Mouse (Mus musculus): ENCODE results near the gene Chst8.

Chst8 gene

GRCm38 (mm10) chr7:34752151-34752762, 60.3 kb downstream of the Chst8 start:
- DNase-seq (ENCODE audit: low read depth, low spot score), result no peak

- no peak for DNase-seq (ENCODE audit: low read depth, low spot score)
Observed at GRCm38 (mm10) chr7:34750350-34750749, 62.2 kb downstream of the Chst8 start.

- no peak for DNase-seq (ENCODE audit: low read depth, low spot score)
Observed at GRCm38 (mm10) chr7:34749753-34750152, 62.8 kb downstream of the Chst8 start.

GRCm38 (mm10) chr7:34748501-34748900, 64.0 kb downstream of the Chst8 start:
- no peak for DNase-seq (ENCODE audit: low read depth, low spot score)

GRCm38 (mm10) chr7:34747661-34748060, 64.8 kb downstream of the Chst8 start:
- DNase-seq (ENCODE audit: low read depth, low spot score), result no peak

- no peak for DNase-seq (ENCODE audit: low read depth, low spot score)
Observed at GRCm38 (mm10) chr7:34746586-34746985, 65.9 kb downstream of the Chst8 start.

- DNase-seq (ENCODE audit: low read depth, low spot score), result no peak
Observed at GRCm38 (mm10) chr7:34746165-34746564, 66.3 kb downstream of the Chst8 start.

GRCm38 (mm10) chr7:34745426-34745825, 67.1 kb downstream of the Chst8 start:
- DNase-seq (ENCODE audit: low read depth, low spot score), result no peak

GRCm38 (mm10) chr7:34744994-34745393, 67.5 kb downstream of the Chst8 start:
- DNase-seq (ENCODE audit: low read depth, low spot score), result no peak

GRCm38 (mm10) chr7:34743411-34744085, 69.0 kb downstream of the Chst8 start:
- no peak for DNase-seq (ENCODE audit: low read depth, low spot score)

- DNase-seq (ENCODE audit: low read depth, low spot score), result no peak
Observed at GRCm38 (mm10) chr7:34739371-34739770, 73.1 kb downstream of the Chst8 start.

GRCm38 (mm10) chr7:34737206-34737605, 75.3 kb downstream of the Chst8 start:
- no peak for DNase-seq (ENCODE audit: low read depth, low spot score)

- no peak for DNase-seq (ENCODE audit: low read depth, low spot score)
Observed at GRCm38 (mm10) chr7:34734348-34734747, 78.2 kb downstream of the Chst8 start.

GRCm38 (mm10) chr7:34728931-34729330, 83.6 kb downstream of the Chst8 start:
- no peak for DNase-seq (ENCODE audit: low read depth, low spot score)

GRCm38 (mm10) chr7:34725206-34725605, 87.3 kb downstream of the Chst8 start:
- DNase-seq (ENCODE audit: low read depth, low spot score), result no peak

GRCm38 (mm10) chr7:34722551-34723230, 89.8 kb downstream of the Chst8 start:
- no peak for DNase-seq (ENCODE audit: low read depth, low spot score)

- no peak for DNase-seq (ENCODE audit: low read depth, low spot score)
Observed at GRCm38 (mm10) chr7:34722151-34722550, 90.4 kb downstream of the Chst8 start.

GRCm38 (mm10) chr7:34721650-34722048, 90.9 kb downstream of the Chst8 start:
- DNase-seq (ENCODE audit: low read depth, low spot score), result no peak

GRCm38 (mm10) chr7:34720882-34721649, 91.4 kb downstream of the Chst8 start:
- DNase-seq (ENCODE audit: low read depth, low spot score), result no peak

GRCm38 (mm10) chr7:34719599-34719998, 92.9 kb downstream of the Chst8 start:
- DNase-seq (ENCODE audit: low read depth, low spot score), result peak; percentile 8

- DNase-seq (ENCODE audit: low read depth, low spot score), result no peak
Observed at GRCm38 (mm10) chr7:34718651-34719050, 93.9 kb downstream of the Chst8 start.

GRCm38 (mm10) chr7:34717161-34717810, 95.2 kb downstream of the Chst8 start:
- DNase-seq (ENCODE audit: low read depth, low spot score), result no peak
